Mouse (Mus musculus) A20 (cell line): ENCODE data around the gene Map4k2.
A peak's percentile ranks its signal among the peaks of the same experiment; 100 is the strongest.
"Not testable (repeated sequence)": the region's sequence is repeated elsewhere in the genome, so short reads cannot be mapped to it uniquely, and the experiment has no call there.

ENCODE experiments used
- DNase-seq: peaks from one replicate; pipeline ENCODE4 v3.0.0-alpha.2; 2011; ENCODE audit warnings: low read depth, low spot score

The Map4k2 gene

GRCm38 (mm10) chr19:6340524-6341452, at the start of gene Map4k2:
TSS of gene Map4k2 (plus strand) at chr19:6341135.
- DNase-seq, result peak; percentile 93

- no peak for DNase-seq
Observed at GRCm38 (mm10) chr19:6292262-6292661, 48.7 kb upstream of the Map4k2 start.

DNA sequence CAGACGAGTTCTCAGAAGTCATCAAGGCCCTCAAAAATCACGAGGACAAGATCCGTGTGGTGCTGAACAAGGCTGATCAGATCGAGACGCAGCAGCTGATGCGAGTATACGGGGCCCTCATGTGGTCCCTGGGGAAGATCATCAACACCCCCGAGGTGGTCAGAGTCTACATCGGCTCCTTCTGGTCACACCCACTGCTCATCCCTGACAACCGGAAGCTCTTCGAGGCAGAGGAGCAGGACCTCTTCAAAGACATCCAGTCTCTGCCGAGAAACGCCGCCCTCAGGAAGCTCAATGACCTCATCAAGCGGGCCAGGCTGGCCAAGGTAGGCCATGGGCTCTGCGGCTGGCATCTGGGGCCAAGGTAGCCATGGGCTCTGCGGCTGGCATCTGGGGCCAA, 46.6 kb upstream of the Map4k2 start:
- no peak for DNase-seq

- DNase-seq, result peak; percentile 32
Observed at GRCm38 (mm10) chr19:6296551-6297210, 44.3 kb upstream of the Map4k2 start.

DNA sequence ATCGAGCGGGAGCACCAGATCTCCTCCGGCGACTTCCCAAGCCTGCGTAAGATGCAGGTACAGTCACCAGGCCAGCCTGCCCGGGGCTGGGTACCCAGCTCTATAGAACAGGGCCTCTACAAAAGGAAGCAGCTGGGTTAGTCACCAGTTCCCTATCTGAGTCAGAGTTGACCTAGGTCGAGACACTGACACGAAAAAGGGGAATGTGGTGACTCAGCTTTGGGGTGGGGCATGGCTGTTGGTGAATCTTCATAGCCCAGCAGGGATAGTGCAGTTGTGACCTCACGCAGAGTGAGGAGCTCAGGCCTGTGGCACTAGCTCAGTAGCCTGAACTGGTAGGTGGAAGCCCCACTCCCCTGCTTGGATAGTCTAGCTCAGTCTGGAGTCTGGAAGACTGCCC, 43.3 kb upstream of the Map4k2 start:
- DNase-seq, result peak; percentile 86

DNA sequence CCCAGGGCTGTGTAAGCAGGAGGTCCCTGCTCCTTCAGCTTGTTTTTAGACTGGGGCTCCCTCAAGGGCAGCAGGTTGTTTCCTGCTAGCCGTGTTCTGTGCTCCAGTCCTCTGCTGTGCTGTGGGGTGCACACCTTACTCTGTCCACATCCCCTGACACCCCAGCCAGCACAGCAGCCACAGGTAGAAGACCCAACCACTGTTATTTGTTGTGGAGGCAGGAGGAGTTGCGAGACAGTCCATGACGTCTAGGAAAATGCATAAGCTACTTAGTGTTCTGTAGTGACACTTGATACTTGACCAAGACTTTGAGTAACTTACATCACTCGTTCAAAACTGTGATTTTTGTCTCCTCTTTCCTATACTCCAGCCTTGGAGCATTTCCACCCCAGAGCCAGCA, 41.9 kb upstream of the Map4k2 start:
- no peak for DNase-seq

- DNase-seq, result no peak
Observed at GRCm38 (mm10) chr19:6299450-6300267, 41.3 kb upstream of the Map4k2 start.

- DNase-seq, result no peak
Observed at GRCm38 (mm10) chr19:6300402-6300841, 40.5 kb upstream of the Map4k2 start.

DNA sequence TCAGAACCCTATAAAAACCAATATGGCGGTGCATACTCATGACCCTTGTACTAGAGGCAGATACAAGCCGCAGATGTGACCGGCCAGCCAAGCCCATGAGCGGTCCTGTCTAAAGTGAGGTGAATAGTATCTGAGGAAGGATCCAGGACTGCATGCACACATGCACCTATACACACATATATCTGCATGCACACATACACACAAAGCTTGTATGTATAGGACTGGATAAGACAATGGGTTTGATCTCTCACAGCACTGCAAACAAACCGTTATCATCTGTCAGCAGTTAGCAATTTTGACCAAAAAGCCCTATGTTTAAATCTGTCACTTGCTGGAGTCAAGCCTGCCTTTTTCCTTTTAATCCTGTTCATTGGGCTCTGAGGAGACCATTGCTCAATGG, 38.8 kb upstream of the Map4k2 start:
- DNase-seq, result no peak

- no peak for DNase-seq
Observed at GRCm38 (mm10) chr19:6302522-6302921, 38.4 kb upstream of the Map4k2 start.

DNA sequence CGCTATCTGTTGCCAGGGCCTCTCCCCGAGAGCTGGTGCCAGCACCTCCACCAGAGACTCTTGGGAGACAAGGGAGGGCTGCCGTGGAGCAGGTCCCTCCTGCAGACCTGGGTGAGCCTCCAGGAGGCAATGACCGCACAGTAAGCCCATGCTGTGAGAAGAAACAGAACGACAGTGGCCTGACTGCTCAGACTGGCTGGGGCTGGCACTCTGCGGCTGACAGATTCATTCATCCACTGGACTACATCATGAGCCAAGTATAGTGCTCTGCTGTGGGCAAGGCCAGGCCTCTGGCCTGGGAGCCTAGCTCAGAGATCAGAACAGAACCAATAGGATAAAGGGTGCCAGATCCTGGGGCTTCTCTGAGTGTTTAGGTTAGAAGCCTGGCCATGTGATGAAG, 37.1 kb upstream of the Map4k2 start:
- DNase-seq, result no peak

DNA sequence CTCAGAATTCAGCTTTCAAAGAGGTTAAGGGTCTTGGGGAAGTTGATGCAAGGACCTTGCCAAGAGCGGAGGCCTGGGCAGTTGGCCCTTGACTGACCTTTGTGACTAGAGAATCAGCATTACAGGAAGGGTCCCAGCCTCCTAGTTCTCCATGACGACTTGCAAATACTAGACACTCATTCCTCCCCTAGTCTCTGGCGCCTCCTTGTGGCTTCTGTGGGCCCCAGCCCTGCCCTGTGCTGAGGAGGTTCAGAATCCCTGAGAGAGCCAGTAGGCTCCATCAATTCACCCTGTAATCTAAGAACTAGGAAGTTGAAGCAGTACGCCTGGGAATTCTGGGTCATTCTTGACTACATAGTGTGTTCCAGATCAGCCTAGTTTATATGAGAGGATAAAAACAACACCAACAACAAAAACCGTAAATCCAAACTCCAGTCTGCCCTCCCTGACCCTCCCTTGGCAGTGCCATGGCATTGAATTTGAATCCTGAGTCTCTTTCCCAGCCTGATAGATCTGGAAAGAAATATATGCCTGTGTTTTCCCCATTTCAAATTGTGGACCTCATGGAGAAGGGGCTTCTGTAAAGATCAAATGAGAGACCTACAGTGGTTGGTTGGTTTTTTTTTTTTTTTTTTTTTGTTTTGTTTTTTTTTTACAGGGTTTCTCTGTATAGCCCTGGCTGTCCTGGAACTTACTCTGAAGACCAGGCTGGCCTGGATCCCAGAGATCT, 36.0 kb upstream of the Map4k2 start:
- DNase-seq, result peak; percentile 89

DNA sequence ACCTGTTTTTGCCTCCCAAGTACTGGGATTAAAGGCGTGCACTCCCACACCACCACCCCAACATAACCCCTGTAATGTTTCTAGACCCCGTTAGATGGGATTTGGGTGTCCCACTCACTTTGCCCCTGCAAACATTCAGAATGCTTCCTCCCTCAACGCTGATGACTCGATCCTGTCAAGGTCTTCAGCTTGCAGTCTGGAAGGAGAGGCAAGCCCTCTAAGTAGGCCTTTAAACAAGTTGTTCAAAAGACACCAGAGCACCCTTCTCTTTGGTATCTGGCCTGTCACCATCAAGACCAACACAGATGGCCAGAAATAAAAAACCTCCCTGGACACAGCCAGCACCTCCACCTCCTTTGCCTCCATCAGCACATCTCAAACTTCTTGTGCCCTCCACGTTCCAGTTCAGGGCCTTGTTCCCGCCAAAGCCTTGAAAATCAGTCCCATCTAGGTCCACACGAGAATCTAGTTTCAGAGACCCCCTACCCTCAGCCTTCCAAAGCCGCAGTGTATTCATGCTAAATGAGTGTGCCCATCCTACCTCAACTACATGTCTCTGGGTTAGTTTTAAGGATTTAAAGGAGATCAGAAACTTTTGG, 35.3 kb upstream of the Map4k2 start:
- no peak for DNase-seq

DNA sequence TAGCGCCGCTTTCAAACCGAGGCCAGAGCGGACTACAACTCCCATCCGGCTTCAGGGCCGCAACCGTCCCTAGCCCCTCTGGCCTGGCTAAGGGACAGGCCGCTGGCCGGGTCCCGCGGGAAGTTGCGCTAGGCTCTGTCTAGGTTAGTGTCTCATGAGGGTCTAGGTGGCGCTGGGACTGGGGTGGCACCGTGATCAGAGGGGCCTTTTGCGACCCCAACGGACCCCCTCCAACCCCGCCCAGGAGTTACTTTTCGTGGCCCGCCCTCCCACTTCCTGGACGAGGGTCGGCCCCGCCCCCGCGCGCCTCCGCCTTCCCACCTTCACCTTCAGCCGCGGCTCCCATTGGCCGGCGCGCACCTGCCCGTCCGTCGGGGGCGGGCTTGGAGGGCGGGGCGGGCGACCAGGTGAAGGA, 34.8 kb upstream of the Map4k2 start, which contains the start of gene Cdc42bpg:
Gene Cdc42bpg, plus strand, starts transcription at position 320 of the 415 bp plus-strand sequence.
- DNase-seq, result peak; percentile 93

DNA sequence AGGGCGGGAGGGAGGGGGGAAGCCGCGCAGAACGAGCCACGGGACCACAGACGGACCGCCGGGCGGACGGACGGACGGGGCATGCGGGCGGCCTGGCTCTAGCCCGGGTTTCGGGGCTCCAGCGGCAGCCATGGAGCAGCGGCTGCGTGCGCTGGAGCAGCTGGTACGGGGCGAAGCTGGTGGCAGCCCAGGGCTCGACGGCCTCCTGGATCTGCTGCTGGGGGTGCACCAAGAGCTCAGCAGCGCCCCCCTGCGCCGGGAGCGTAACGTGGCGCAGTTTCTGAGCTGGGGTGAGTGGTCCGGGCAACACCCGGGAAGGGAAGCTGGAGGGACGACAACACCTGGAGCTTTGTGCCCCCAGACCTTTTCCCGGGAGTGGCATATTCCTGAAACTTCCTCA, 34.3 kb upstream of the Map4k2 start:
- peak; percentile 88 for DNase-seq

GRCm38 (mm10) chr19:6307733-6308531, 33.0 kb upstream of the Map4k2 start:
- no peak for DNase-seq

DNA sequence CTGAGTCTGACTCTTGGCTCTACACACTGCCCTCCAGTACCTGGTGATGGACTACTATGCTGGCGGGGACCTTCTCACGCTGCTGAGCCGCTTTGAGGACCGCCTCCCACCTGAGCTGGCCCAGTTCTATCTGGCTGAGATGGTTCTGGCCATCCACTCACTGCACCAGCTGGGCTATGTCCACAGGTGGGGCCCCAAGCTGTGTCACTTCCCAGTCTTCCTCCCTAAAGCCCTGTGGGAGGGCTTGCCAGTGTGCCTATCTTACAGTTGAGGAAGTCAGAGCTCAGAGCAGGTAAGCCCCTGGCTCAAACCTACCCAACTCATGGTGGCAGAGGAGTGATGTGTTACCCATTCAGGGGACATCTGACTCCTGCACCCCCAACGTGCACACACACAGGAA, 30.8 kb upstream of the Map4k2 start:
- no peak for DNase-seq

GRCm38 (mm10) chr19:6311783-6312182, 29.2 kb upstream of the Map4k2 start:
- not testable (repeated sequence) for DNase-seq

DNA sequence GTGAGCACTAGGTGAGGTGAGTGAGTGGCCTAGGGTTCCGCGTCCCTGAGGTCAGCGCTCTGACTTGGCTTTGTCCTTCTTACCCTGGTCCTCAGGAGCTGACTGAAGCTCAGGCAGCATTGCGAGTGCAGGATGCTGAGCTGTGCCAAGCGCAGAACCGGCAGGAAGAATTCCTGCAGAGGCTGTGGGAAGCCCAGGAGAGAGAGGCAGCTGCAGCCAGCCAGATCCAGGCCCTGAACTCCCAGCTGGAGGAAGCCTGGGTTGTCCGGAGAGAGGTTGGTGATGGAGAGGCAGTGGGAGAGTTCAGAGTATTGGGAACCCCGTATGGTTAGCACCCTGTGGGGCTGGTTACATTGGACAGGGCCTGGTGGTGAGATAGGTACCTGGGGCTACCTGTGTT, 27.1 kb upstream of the Map4k2 start:
- no peak for DNase-seq

DNA sequence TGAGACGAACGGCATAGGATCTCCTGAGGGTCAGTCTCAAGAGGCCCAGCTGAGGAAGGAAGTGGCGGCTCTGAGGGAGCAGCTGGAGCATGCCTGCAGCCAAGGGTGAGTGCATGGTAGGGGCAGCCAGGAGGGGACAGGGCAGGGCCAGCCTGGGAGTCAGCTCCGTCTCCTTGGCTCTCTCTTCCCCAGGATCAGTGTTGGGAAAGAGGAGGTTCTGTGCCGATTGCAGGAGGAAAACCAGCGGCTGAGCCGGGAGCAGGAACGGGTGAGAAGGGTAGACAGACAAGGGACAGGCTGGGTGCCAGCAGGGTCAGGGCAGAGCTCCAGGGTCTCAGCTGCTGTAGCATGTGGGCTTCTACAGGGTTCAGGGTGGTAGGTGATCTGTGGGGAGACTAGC, 26.4 kb upstream of the Map4k2 start:
- DNase-seq, result no peak
